7 mouse cellular contexts compared by ENCODE assay signal in the genomic region with DNA sequence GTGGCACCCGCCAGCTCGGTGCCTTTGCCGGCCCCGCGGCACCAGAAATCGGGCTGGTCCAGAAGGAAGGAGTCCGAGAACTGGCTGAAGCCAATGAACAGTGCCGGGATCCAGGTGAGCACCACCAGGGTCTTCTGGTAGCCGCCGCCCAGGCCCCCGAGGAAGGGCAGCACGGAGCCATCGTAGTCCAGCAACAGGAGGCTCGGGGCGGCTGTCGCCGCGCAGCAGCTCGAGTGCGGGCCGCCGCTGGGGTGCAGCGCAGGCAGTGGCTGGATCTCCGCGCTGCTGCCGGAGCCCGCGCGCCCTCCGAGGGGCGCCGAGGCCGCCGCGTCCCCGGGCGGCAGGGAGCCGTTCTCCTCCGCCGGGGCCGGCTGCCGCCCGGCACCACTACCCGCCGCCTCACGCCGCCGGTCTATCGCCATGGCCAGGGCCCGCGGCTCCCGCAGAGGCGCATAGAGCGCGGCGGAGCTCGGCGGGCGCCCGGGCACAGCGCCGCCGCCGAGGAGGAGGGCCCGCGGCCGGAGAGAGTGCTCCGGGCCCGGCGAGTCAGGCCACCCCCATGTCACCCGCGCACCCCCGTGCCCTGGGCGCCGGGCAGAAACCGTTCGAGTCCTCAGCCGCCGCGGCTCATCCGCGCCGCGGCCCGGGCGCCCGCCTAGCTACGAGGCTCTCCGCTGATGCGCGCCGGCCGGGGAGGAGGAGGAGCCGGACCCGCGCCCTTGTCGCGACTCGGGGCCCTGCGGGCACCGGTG. TPM values are rescaled to one million over a fixed set of nuclear protein-coding genes. Genes with fewer than 3 reads are reported as not detected.
DNase-seq lines count a peak whose midpoint lies in the region; ATAC-seq and TF ChIP-seq lines count a peak whose summit lies in the region.

No protein-coding gene starts in this region.

- H3K27ac ChIP-seq in spleen, adult 2 months (ENCODE audit: insufficient read depth, low read length): peak overlapping the region; percentile 21; the same call in 1 of the 2 replicates

- ATAC-seq in megakaryocyte-erythroid progenitor cell, adult 5-6 weeks (replicated peaks; ENCODE audit: low FRiP score, low TSS enrichment, poor library complexity, severe bottlenecking): peak; percentile 10; the same call in 1 of the 2 replicates

- peak; percentile 25 for DNase-seq in urinary bladder, postnatal 25 days (ENCODE audit: low spot score)
- DNase-seq in urinary bladder, postnatal 10 days (ENCODE audit: low spot score): no peak
- peak; percentile 72 for DNase-seq in embryo, embryonic 11 days
- DNase-seq in heart, postnatal 10 days: peak; percentile 60 to 61
- peak; percentile 31 to 56 for DNase-seq in left cerebral cortex, adult 8-10 months (ENCODE audit: low spot score in 2 of 2)
- DNase-seq in spleen, adult 2 months (ENCODE audit: low read depth in 1 of 2, low spot score in 2 of 2): peak in 1 of 2 experiments; percentile 4

- peaks cover 8% of the 10 kb centered on the region for H3K4me1 ChIP-seq in spleen, adult 2 months (ENCODE audit: control insufficient read depth, insufficient read depth, insufficient read length)

- peak overlapping the region; percentile 46 for H3K4me3 ChIP-seq in spleen, adult 2 months (ENCODE audit: extremely low read depth, insufficient read depth, insufficient read length)

- no peak for TF ChIP-seq POLR2A in spleen, adult 2 months (IDR thresholded peaks at IDR 0.05; ENCODE audit: low read depth, low read length)

- 1% methylated on average over 86 of the region's 101 CpGs for WGBS in spleen, adult 2 months

- intact Hi-C loops in heart, postnatal 10 days (cut with DNase I): loop anchor here (2.0 to 10.0 kb wide), 3 partner anchors 158 to 300 kb away; no protein-coding TSS in a partner anchor

- H3K27me3 ChIP-seq in spleen, adult 2 months (ENCODE audit: control insufficient read depth, insufficient read depth, low read length): peaks cover 22% of the 10 kb centered on the region

- no peaks in the 10 kb centered on the region for H3K36me3 ChIP-seq in spleen, adult 2 months (ENCODE audit: control insufficient read depth, insufficient read depth, low read length)

- TF ChIP-seq CTCF in spleen, adult 2 months (IDR thresholded peaks at IDR 0.05; ENCODE audit: extremely low read depth, insufficient read depth, insufficient read length, insufficient replicate concordance): no peak

RNA-seq across cellular contexts. Expression of gene Slc22a23, which starts 0.4 kb away (rescaled TPM):
- 1 to 10 TPM; 7.1 to 7.3 TPM for total RNA-seq in heart, postnatal 10 days (2021)
- 10 to 100 TPM; 51.6 to 55.1 (median 53.4) TPM for total RNA-seq in left cerebral cortex, adult 8-10 months (2022)
- 27.6 and 29.1 TPM in 2 replicates for total RNA-seq in megakaryocyte-erythroid progenitor cell, adult 5-6 weeks (2014; fragmentation: Nextera tagmentation)
- 20.3 and 35.5 TPM in 2 replicates for total RNA-seq in megakaryocyte-erythroid progenitor cell, adult 5-6 weeks (2017)
- 10.0 and 11.1 TPM in 2 replicates for polyA plus RNA-seq in spleen, adult 2 months (2012; rRNA removed)
